Mouse (Mus musculus) ES-E14 (cell line): ENCODE measurements around the gene Gpr108.

ENCODE experiments used
- HCFC1 ChIP-seq: IDR thresholded peaks from 2 replicates; pipeline ENCODE4 v1.6.1; 2012; ENCODE audit warnings: low read length, inconsistent platforms, borderline replicate concordance; ENCODE audit not compliant: insufficient read depth
- ZNF384 ChIP-seq: IDR thresholded peaks from 2 replicates; pipeline ENCODE4 v1.6.1; 2012; ENCODE audit warnings: low read depth, low read length, inconsistent platforms

- TF ChIP-seq HCFC1 (no peak), ZNF384 (no peak)
Observed at GRCm38 (mm10) chr17:57195326-57196010, 52.8 kb downstream of the Gpr108 start.
